Mouse (Mus musculus) CH12.LX (cell line): ENCODE results near the gene Kctd15. TPM values are rescaled to one million over a fixed set of nuclear protein-coding genes. Genes with fewer than 3 reads are reported as not detected.

Experiments used
- DNase-seq: peaks from one replicate; pipeline ENCODE4 v3.0.0-alpha.2; 2013; ENCODE audit errors: extremely low read depth
- H3K27ac ChIP-seq: 2 replicates; pipeline ENCODE4 v1.5.1; 2012; ENCODE audit warnings: low read depth, mild to moderate bottlenecking, control low read depth, moderate library complexity; ENCODE audit not compliant: insufficient read depth
- H3K27me3 ChIP-seq: replicated peaks from 2 replicates; pipeline ENCODE3; 2012; ENCODE audit warnings: inconsistent platforms
- H3K36me3 ChIP-seq, 2 experiments: replicated peaks in 1 of 2; 2 replicates each; pipeline versions ENCODE3 to v1.6.1; 2012; ENCODE audit warnings: inconsistent platforms in 1 of 2, low read length in 1 of 2, mild to moderate bottlenecking in 1 of 2, mixed read lengths in 1 of 2, moderate library complexity in 1 of 2; ENCODE audit not compliant: control insufficient read depth in 1 of 2, insufficient read depth in 1 of 2
- H3K4me1 ChIP-seq, 2 experiments: 2 replicates each; pipeline ENCODE4 v1.6.1; 2012; ENCODE audit warnings: inconsistent platforms in 1 of 2, moderate library complexity in 1 of 2; ENCODE audit not compliant: insufficient read depth in 2 of 2, control insufficient read depth in 1 of 2
- H3K4me2 ChIP-seq: 2 replicates; pipeline ENCODE4 v1.6.1; 2012; ENCODE audit warnings: low read depth, mild to moderate bottlenecking, control low read depth; ENCODE audit not compliant: poor library complexity, insufficient read depth, severe bottlenecking
- H3K4me3 ChIP-seq, 3 experiments: fragments of 150-350 bp in 1 of 3; sonication (generic) in 1 of 3; replicated peaks in 1 of 3; 2 replicates each; pipeline versions ENCODE3 to v1.5.1; 2011 to 2012; ENCODE audit warnings: low read depth in 2 of 3, low read length in 2 of 3, mild to moderate bottlenecking in 2 of 3, moderate library complexity in 2 of 3, control low read depth in 1 of 3, improper control_type of control experiment in 1 of 3, inconsistent platforms in 1 of 3, mixed read lengths in 1 of 3; ENCODE audit not compliant: poor library complexity in 1 of 3
- H3K79me2 ChIP-seq: replicated peaks from 2 replicates; pipeline ENCODE4 v1.6.1; 2012; ENCODE audit warnings: mild to moderate bottlenecking, moderate library complexity; ENCODE audit not compliant: control insufficient read depth, poor library complexity, insufficient read depth, severe bottlenecking; ENCODE audit errors: extremely low read depth
- H3K9ac ChIP-seq: 2 replicates; pipeline ENCODE4 v1.6.1; 2012; ENCODE audit warnings: low read depth, mild to moderate bottlenecking, control low read depth, moderate library complexity; ENCODE audit not compliant: insufficient read depth
- H3K9me3 ChIP-seq: replicated peaks from 2 replicates; pipeline ENCODE3; 2012; ENCODE audit warnings: low read length, inconsistent platforms, mixed read lengths
- BHLHE40 ChIP-seq: IDR thresholded peaks from 2 replicates; pipeline ENCODE4 v1.6.1; 2011; ENCODE audit warnings: mild to moderate bottlenecking, low read depth, low read length, improper control_type of control experiment
- CTCF ChIP-seq, 2 experiments: IDR thresholded peaks in 1 of 2; conservative IDR thresholded peaks in 1 of 2; 2 replicates each; pipeline ENCODE4 v1.5.1; 2011 to 2012; ENCODE audit warnings: low read depth in 2 of 2, low read length in 2 of 2, improper control_type of control experiment in 1 of 2, inconsistent platforms in 1 of 2, mild to moderate bottlenecking in 1 of 2, moderate library complexity in 1 of 2
- ELF1 ChIP-seq: IDR thresholded peaks from 2 replicates; pipeline ENCODE4 v1.6.1; 2014; ENCODE audit warnings: low read depth, mild to moderate bottlenecking, inconsistent platforms, low read length, improper control_type of control experiment
- ETS1 ChIP-seq: conservative IDR thresholded peaks from 2 replicates; pipeline ENCODE4 v1.6.1; 2012; ENCODE audit warnings: low read depth, mild to moderate bottlenecking, inconsistent platforms, low read length, improper control_type of control experiment, moderate library complexity
- JUND ChIP-seq: conservative IDR thresholded peaks from 2 replicates; pipeline ENCODE4 v1.6.1; 2011; ENCODE audit warnings: low read depth, low read length, improper control_type of control experiment
- KAT2A ChIP-seq: IDR thresholded peaks from 2 replicates; pipeline ENCODE4 v1.6.1; 2012; ENCODE audit warnings: low read length, improper control_type of control experiment, inconsistent platforms; ENCODE audit not compliant: insufficient replicate concordance
- MAX ChIP-seq: IDR thresholded peaks from 2 replicates; pipeline ENCODE4 v1.6.1; 2011; ENCODE audit warnings: low read length, improper control_type of control experiment
- MAZ ChIP-seq: IDR thresholded peaks from 2 replicates; pipeline ENCODE4 v1.6.1; 2012; ENCODE audit warnings: low read depth, mild to moderate bottlenecking, inconsistent platforms, low read length, improper control_type of control experiment, moderate library complexity
- MXI1 ChIP-seq: IDR thresholded peaks from 2 replicates; pipeline ENCODE4 v1.6.1; 2011; ENCODE audit warnings: mild to moderate bottlenecking, low read depth, low read length, improper control_type of control experiment
- NELFE ChIP-seq: IDR thresholded peaks from 2 replicates; pipeline ENCODE4 v1.6.1; 2011; ENCODE audit warnings: low read depth, low read length, improper control_type of control experiment
- PAX5 ChIP-seq: IDR thresholded peaks from 2 replicates; pipeline ENCODE4 v1.6.1; 2012; ENCODE audit warnings: low read length, inconsistent platforms, mixed read lengths
- SMC3 ChIP-seq: IDR thresholded peaks from 2 replicates; pipeline ENCODE4 v1.6.1; 2011; ENCODE audit warnings: low read depth, low read length, improper control_type of control experiment
- TBP ChIP-seq: conservative IDR thresholded peaks from 2 replicates; pipeline ENCODE4 v1.6.1; 2011; ENCODE audit warnings: low read depth, low read length, improper control_type of control experiment
- TCF12 ChIP-seq: IDR thresholded peaks from 2 replicates; pipeline ENCODE4 v1.6.1; 2014; ENCODE audit warnings: low read depth, mild to moderate bottlenecking, inconsistent platforms, low read length, improper control_type of control experiment
- ZKSCAN1 ChIP-seq: IDR thresholded peaks from 2 replicates; pipeline ENCODE4 v1.6.1; 2012; ENCODE audit warnings: low read depth, inconsistent platforms, low read length, improper control_type of control experiment, borderline replicate concordance
- ZMIZ1 ChIP-seq: IDR thresholded peaks from 2 replicates; pipeline ENCODE4 v1.6.1; 2012; ENCODE audit warnings: low read depth, mild to moderate bottlenecking, inconsistent platforms, low read length, improper control_type of control experiment
- ZNF384 ChIP-seq: IDR thresholded peaks from 2 replicates; pipeline ENCODE4 v1.6.1; 2012; ENCODE audit warnings: low read depth, low read length, improper control_type of control experiment, inconsistent platforms
- dilution Hi-C: fragments of 300-500 bp; cut with MboI; formaldehyde crosslinking; loops from 2 replicates; pipeline ENCODE4 v1.14.3; 2020; ENCODE audit warnings: low sequenced_read_pairs; ENCODE audit not compliant: extremely low pct_unique_long_range_greater_than_20kb, extremely low pct_ligation_motif_present
- in situ Hi-C: fragments of 300-500 bp; cut with MboI; formaldehyde crosslinking; loops from 3 replicates; pipeline ENCODE4 v1.14.3; 2019; ENCODE audit warnings: low sequenced_read_pairs, low pct_ligation_motif_present, low pct_unique_long_range_greater_than_20kb, mixed read lengths
- polyA plus RNA-seq: library from polyadenylated mRNA; unstranded; fragments of >175 nt; gene quantifications from 2 replicates; pipeline ENCODE4 v1.2.1, GENCODE M21; 2012; ENCODE audit warnings: low read depth; ENCODE audit not compliant: insufficient read length
- total RNA-seq, 2 experiments: library from RNA; depleted of rRNA; stranded (reverse); fragments of 300-350 nt in 1 of 2; fragments of >200 nt in 1 of 2; gene quantifications; 2 replicates each; pipeline ENCODE4 v1.2.3; 2012 to 2014

Gene Kctd15
- total and polyA plus RNA-seq, 3 experiments = 21.6 to 39.0 (median 24.0) TPM

DNA sequence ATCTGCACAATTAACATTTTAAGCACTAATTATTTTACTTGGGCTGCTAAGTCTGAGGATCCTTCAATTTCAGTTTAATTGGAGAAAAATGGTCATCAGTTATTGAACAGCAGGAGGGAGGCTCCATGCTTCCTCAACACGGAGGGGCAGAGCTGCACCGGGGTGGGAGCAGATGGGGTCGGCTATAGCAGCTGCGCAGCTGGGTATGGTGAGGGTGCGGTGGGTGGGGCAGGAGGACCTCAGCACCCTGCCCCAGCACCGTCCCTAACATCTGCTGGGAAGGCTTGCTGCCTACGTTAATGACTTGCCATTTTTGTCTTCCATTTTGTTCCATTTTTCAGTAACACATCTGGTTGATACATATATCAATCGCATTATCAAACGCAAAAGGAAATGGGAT is 39.6 kb upstream of the Kctd15 start:
- in situ Hi-C loops (no loop called here), dilution Hi-C loops (no loop called here)
- H3K27me3 ChIP-seq = peaks cover 62% of the 10 kb centered on the region
- H3K36me3 ChIP-seq = no peaks in the 10 kb centered on the region
- TF ChIP-seq BHLHE40 = no peak
- no peak for TF ChIP-seq CTCF (conservative IDR thresholded peaks at IDR 0.05 in 1 of 2, IDR thresholded peaks at IDR 0.05 in 1 of 2; ENCODE audit: low read depth in 2 of 2, low read length in 2 of 2)
- TF ChIP-seq ZMIZ1 = no peak
- TF ChIP-seq SMC3 = no peak
- no peak for TF ChIP-seq ZKSCAN1
- TF ChIP-seq TBP = no peak
- TF ChIP-seq ETS1 = no peak
- no peak for TF ChIP-seq KAT2A
- TF ChIP-seq ELF1 = no peak
- no peak for TF ChIP-seq TCF12
- no peak for TF ChIP-seq MXI1
- TF ChIP-seq PAX5 = no peak
- no peak overlapping the region for H3K4me3 ChIP-seq
- H3K9ac ChIP-seq = no peak overlapping the region
- H3K27ac ChIP-seq = no peak overlapping the region
- no peaks in the 10 kb centered on the region for H3K4me1 ChIP-seq
- no peak overlapping the region for H3K4me2 ChIP-seq
- no peaks in the 10 kb centered on the region for H3K9me3 ChIP-seq
- no peak for DNase-seq
- no peaks in the 10 kb centered on the region for H3K79me2 ChIP-seq

DNA sequence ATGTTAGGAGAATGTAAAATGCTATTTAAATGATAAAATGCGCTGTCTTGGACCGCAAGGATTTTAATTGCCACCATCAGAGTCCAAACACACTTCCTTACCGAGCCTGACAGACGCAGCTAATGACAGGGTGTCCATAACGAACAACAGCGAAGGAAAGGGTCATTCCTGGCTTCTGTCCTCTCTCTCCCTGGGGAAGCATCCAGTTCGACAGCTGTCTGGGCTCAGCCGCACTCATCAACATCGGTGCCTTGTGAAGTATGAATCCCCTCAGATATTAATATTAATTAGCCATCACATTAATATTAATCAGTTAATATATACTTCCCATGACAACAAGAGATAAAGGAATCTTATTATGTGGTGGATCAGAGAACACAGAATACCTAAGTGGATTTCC is 38.4 kb upstream of the Kctd15 start:
- no peaks in the 10 kb centered on the region for H3K79me2 ChIP-seq
- H3K27ac ChIP-seq = no peak overlapping the region
- H3K9ac ChIP-seq = no peak overlapping the region
- peaks cover 62% of the 10 kb centered on the region for H3K27me3 ChIP-seq
- H3K36me3 ChIP-seq = no peaks in the 10 kb centered on the region
- no peak overlapping the region for H3K4me3 ChIP-seq
- TF ChIP-seq NELFE = no peak
- TF ChIP-seq PAX5 = no peak
- TF ChIP-seq BHLHE40 = no peak
- TF ChIP-seq, all 38 proteins: peak for 0
- in situ Hi-C loops = no loop called here
- H3K4me2 ChIP-seq = no peak overlapping the region
- no peak for DNase-seq
- no peaks in the 10 kb centered on the region for H3K9me3 ChIP-seq
- dilution Hi-C loops = no loop called here
- H3K4me1 ChIP-seq = no peaks in the 10 kb centered on the region

DNA sequence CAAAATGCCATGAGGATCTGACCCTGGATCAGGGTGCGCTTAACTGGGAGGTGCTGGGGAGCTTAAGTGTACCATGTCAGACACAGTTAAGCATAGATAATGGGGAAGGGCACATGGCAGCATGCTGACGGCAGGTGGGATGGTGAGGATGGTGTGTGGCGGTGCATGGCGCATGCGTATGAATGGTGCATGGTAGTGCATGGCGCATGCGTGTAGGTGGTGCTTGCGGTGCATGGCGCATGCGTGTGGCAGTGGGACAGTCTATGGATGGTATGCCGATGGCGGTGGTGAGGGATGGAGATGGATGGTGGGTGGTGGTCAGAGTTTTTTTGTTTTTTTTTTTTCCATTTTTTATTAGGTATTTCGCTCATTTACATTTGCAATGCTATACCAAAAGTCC is 37.4 kb upstream of the Kctd15 start:
- Histone ChIP-seq H3K36me3 (no peaks in the 10 kb centered on the region), H3K4me3 (no peak overlapping the region), H3K9me3 (no peaks in the 10 kb centered on the region), H3K4me1 (peaks cover 0 to 3% of the 10 kb centered on the region in 2 experiments; a peak in 1 of 4 replicates), H3K9ac (no peak overlapping the region), H3K4me2 (no peak overlapping the region), H3K79me2 (no peaks in the 10 kb centered on the region), H3K27me3 (peaks cover 54% of the 10 kb centered on the region), H3K27ac (no peak overlapping the region)
- in situ Hi-C loops = no loop called here
- dilution Hi-C loops = no loop called here
- TF ChIP-seq TBP (no peak), MAX (no peak), PAX5 (no peak), ELF1 (no peak), MAZ (no peak), ZNF384 (no peak), KAT2A (no peak), JUND (no peak)
- no peak for DNase-seq
